Mouse (Mus musculus) mesoderm, embryonic 11.5 days (tissue): Measurements from ENCODE around the gene Sprr4.
"Not testable (repeated sequence)": the region's sequence is repeated elsewhere in the genome, so short reads cannot be mapped to it uniquely, and the experiment has no call there.

ENCODE experiments used
- DNase-seq: peaks from one replicate; pipeline ENCODE4 v3.0.0-alpha.2; 2012; ENCODE audit warnings: low read depth, low spot score

Gene Sprr4

GRCm38 (mm10) chr3:92500393-92500792 is at the start of gene Sprr4:
Sprr4 (minus strand) TSS chr3:92500493.
- no peak for DNase-seq

GRCm38 (mm10) chr3:92534411-92534810 is 34.1 kb upstream of the Sprr4 start, which contains the start of gene 2310046K23Rik:
2310046K23Rik (minus strand) TSS chr3:92534511.
- no peak for DNase-seq

GRCm38 (mm10) chr3:92512325-92512724 is 12.0 kb upstream of the Sprr4 start:
- DNase-seq = no peak

- peak; percentile 30 for DNase-seq
Measured at GRCm38 (mm10) chr3:92510786-92511185, 10.5 kb upstream of the Sprr4 start.

- no peak for DNase-seq
Measured at GRCm38 (mm10) chr3:92508185-92508584, 7.9 kb upstream of the Sprr4 start.

GRCm38 (mm10) chr3:92503528-92503927 is 3.2 kb upstream of the Sprr4 start:
- no peak for DNase-seq

- DNase-seq = not testable (repeated sequence)
Measured at GRCm38 (mm10) chr3:92490262-92490661, 10.0 kb downstream of the Sprr4 start.

- DNase-seq = no peak
Measured at GRCm38 (mm10) chr3:92486307-92486706, 14.0 kb downstream of the Sprr4 start.

GRCm38 (mm10) chr3:92485863-92486262 is 14.4 kb downstream of the Sprr4 start, which contains the start of gene Sprr1a:
Sprr1a (minus strand) TSS chr3:92485895.
- no peak for DNase-seq

GRCm38 (mm10) chr3:92481249-92481648 is 19.0 kb downstream of the Sprr4 start:
- peak; percentile 13 for DNase-seq

- no peak for DNase-seq
Measured at GRCm38 (mm10) chr3:92470111-92470510, 30.2 kb downstream of the Sprr4 start.

GRCm38 (mm10) chr3:92467424-92467823 is 32.9 kb downstream of the Sprr4 start:
- DNase-seq = no peak

- DNase-seq = no peak
Measured at GRCm38 (mm10) chr3:92466576-92466975, 33.7 kb downstream of the Sprr4 start.

- no peak for DNase-seq
Measured at GRCm38 (mm10) chr3:92458620-92459019, 41.7 kb downstream of the Sprr4 start, which contains the start of gene Sprr3. Sprr3 (minus strand) TSS chr3:92458720.

GRCm38 (mm10) chr3:92455151-92455550 is 45.1 kb downstream of the Sprr4 start:
- DNase-seq = no peak
